12 mouse cellular contexts compared by ENCODE assay signal in genomic region chr17:27004903-27005485, GRCm38 (mm10). TPM values are rescaled to one million over a fixed set of nuclear protein-coding genes. Genes with fewer than 3 reads are reported as not detected.
DNase-seq lines count a peak whose midpoint lies in the region; ATAC-seq and TF ChIP-seq lines count a peak whose summit lies in the region.
"Had no signal": no experiment of that assay in that cellular context is flagged by ENCODE, and none has a peak within 500 bp of the region (broad histone marks: within the 10 kb centered on the region; RNA-seq: fewer than 3 reads in every experiment).

No protein-coding gene starts in this region.

- no peak overlapping the region for H3K27ac ChIP-seq in heart, embryonic 13.5 days (replicated peaks)
- H3K27ac ChIP-seq in midbrain, embryonic 11.5 days (ENCODE audit: low read depth, low read length) = no peak overlapping the region
- H3K27ac ChIP-seq in midbrain, embryonic 16.5 days (ENCODE audit: low read length) = no peak overlapping the region
- H3K27ac ChIP-seq in forebrain, postnatal 0 days (ENCODE audit: low read depth, low read length) = no peak overlapping the region
- H3K27ac ChIP-seq in hindbrain, postnatal 0 days = no peak overlapping the region
- H3K27ac ChIP-seq: heart, embryonic 15.5 days; limb, embryonic 12.5 days; liver, embryonic 13.5 days had no signal

- ATAC-seq in heart, embryonic 13.5 days (ENCODE audit: extremely low read depth, insufficient number of reproducible peaks, low FRiP score, low TSS enrichment) = no peak
- no peak for ATAC-seq in midbrain, embryonic 11.5 days (ENCODE audit: low FRiP score)
- no peak for ATAC-seq in midbrain, embryonic 16.5 days
- ATAC-seq in forebrain, postnatal 0 days = no peak
- no peak for ATAC-seq in hindbrain, postnatal 0 days

- peak overlapping the region; percentile 4; the same call in 1 of the 2 replicates for H3K4me2 ChIP-seq in heart, embryonic 13.5 days
- no peak overlapping the region for H3K4me2 ChIP-seq in midbrain, embryonic 11.5 days
- H3K4me2 ChIP-seq in midbrain, embryonic 16.5 days (ENCODE audit: low read length) = no peak overlapping the region
- H3K4me2 ChIP-seq in forebrain, postnatal 0 days (ENCODE audit: low read depth) = no peak overlapping the region
- H3K4me2 ChIP-seq in hindbrain, postnatal 0 days (ENCODE audit: low read depth, low read length) = no peak overlapping the region
- H3K4me2 ChIP-seq: heart, embryonic 15.5 days; limb, embryonic 12.5 days; liver, embryonic 13.5 days had no signal

- no peaks in the 10 kb centered on the region for H3K36me3 ChIP-seq in heart, embryonic 13.5 days
- no peaks in the 10 kb centered on the region for H3K36me3 ChIP-seq in midbrain, embryonic 11.5 days (ENCODE audit: control insufficient read depth, insufficient read depth, low read length)
- no peaks in the 10 kb centered on the region for H3K36me3 ChIP-seq in midbrain, embryonic 16.5 days (ENCODE audit: control insufficient read depth, insufficient read depth, low read length)
- no peaks in the 10 kb centered on the region for H3K36me3 ChIP-seq in forebrain, postnatal 0 days (ENCODE audit: insufficient read depth)
- no peaks in the 10 kb centered on the region for H3K36me3 ChIP-seq in hindbrain, postnatal 0 days (ENCODE audit: insufficient read depth, low read length)
- H3K36me3 ChIP-seq: heart, embryonic 15.5 days; limb, embryonic 12.5 days; liver, embryonic 13.5 days had no signal

- H3K9me3 ChIP-seq in heart, embryonic 13.5 days = no peaks in the 10 kb centered on the region
- no peaks in the 10 kb centered on the region for H3K9me3 ChIP-seq in midbrain, embryonic 11.5 days (ENCODE audit: control insufficient read depth, low read length)
- H3K9me3 ChIP-seq in midbrain, embryonic 16.5 days (replicated peaks; ENCODE audit: control insufficient read depth, low read length, poor library complexity, severe bottlenecking) = no peaks in the 10 kb centered on the region
- no peaks in the 10 kb centered on the region for H3K9me3 ChIP-seq in forebrain, postnatal 0 days (ENCODE audit: low read length)
- H3K9me3 ChIP-seq in hindbrain, postnatal 0 days (ENCODE audit: low read length) = no peaks in the 10 kb centered on the region
- H3K9me3 ChIP-seq: heart, embryonic 15.5 days; limb, embryonic 12.5 days; liver, embryonic 13.5 days had no signal

- H3K4me1 ChIP-seq in heart, embryonic 13.5 days = 0 out of 2 replicates have a peak, but pooled peaks cover 4% of the 10 kb centered on the region
- H3K4me1 ChIP-seq in midbrain, embryonic 11.5 days (ENCODE audit: control insufficient read depth, insufficient read depth, low read length) = no peaks in the 10 kb centered on the region
- no peaks in the 10 kb centered on the region for H3K4me1 ChIP-seq in midbrain, embryonic 16.5 days (ENCODE audit: control insufficient read depth, insufficient read depth, low read length)
- H3K4me1 ChIP-seq in forebrain, postnatal 0 days (ENCODE audit: insufficient read depth) = no peaks in the 10 kb centered on the region
- no peaks in the 10 kb centered on the region for H3K4me1 ChIP-seq in hindbrain, postnatal 0 days (ENCODE audit: insufficient read depth, low read length)

- no peak overlapping the region for H3K4me3 ChIP-seq in heart, embryonic 13.5 days
- no peak overlapping the region for H3K4me3 ChIP-seq in midbrain, embryonic 11.5 days (ENCODE audit: low read depth, low read length)
- H3K4me3 ChIP-seq in midbrain, embryonic 16.5 days (ENCODE audit: low read depth, low read length) = no peak overlapping the region
- no peak overlapping the region for H3K4me3 ChIP-seq in forebrain, postnatal 0 days (ENCODE audit: low read depth, low read length)
- H3K4me3 ChIP-seq in hindbrain, postnatal 0 days (ENCODE audit: low read length) = no peak overlapping the region
- H3K4me3 ChIP-seq: heart, embryonic 15.5 days; limb, embryonic 12.5 days; liver, embryonic 13.5 days; myocyte had no signal

- no peak for TF ChIP-seq CTCF in forebrain, postnatal 0 days (IDR thresholded peaks at IDR 0.05; ENCODE audit: low read depth)
- TF ChIP-seq CTCF in hindbrain, postnatal 0 days (IDR thresholded peaks at IDR 0.05; ENCODE audit: low read depth) = no peak

- no peak for DNase-seq in heart, adult 9 months (ENCODE audit: low spot score in 2 of 2)
- peak; percentile 59 for DNase-seq in midbrain, embryonic 11.5 days (ENCODE audit: low spot score, missing footprints)
- DNase-seq in ZHBTc4 (ENCODE audit: low read depth, low spot score) = peak; percentile 72
- peak; percentile 16 for DNase-seq in testis, postnatal 14 days (ENCODE audit: low spot score)
- DNase-seq in forebrain, postnatal 0 days = no peak
- no peak for DNase-seq in hindbrain, postnatal 0 days (ENCODE audit: low spot score)

- peaks cover 15% of the 10 kb centered on the region for H3K27me3 ChIP-seq in heart, embryonic 13.5 days (replicated peaks)
- H3K27me3 ChIP-seq in midbrain, embryonic 11.5 days (ENCODE audit: control insufficient read depth, insufficient read depth, low read length) = no peaks in the 10 kb centered on the region
- no peaks in the 10 kb centered on the region for H3K27me3 ChIP-seq in midbrain, embryonic 16.5 days (ENCODE audit: control insufficient read depth, insufficient read depth, low read depth, low read length)
- no peaks in the 10 kb centered on the region for H3K27me3 ChIP-seq in forebrain, postnatal 0 days (ENCODE audit: insufficient read depth, low read length)
- H3K27me3 ChIP-seq in hindbrain, postnatal 0 days (ENCODE audit: insufficient read depth, low read length) = no peaks in the 10 kb centered on the region
- H3K27me3 ChIP-seq: heart, embryonic 15.5 days had no signal

- WGBS in heart, embryonic 13.5 days = 22% methylated on average over 19 of the region's 19 CpGs
- 44% methylated on average over 19 of the region's 19 CpGs for WGBS in midbrain, embryonic 11.5 days
- WGBS in midbrain, embryonic 16.5 days = 33% methylated on average over 19 of the region's 19 CpGs
- WGBS in forebrain, postnatal 0 days = 53% methylated on average over 19 of the region's 19 CpGs
- 39% methylated on average over 19 of the region's 19 CpGs for WGBS in hindbrain, postnatal 0 days

- no peak overlapping the region for H3K9ac ChIP-seq in heart, embryonic 13.5 days
- H3K9ac ChIP-seq in midbrain, embryonic 11.5 days (ENCODE audit: low read length) = no peak overlapping the region
- H3K9ac ChIP-seq in midbrain, embryonic 16.5 days (ENCODE audit: low read depth, low read length) = no peak overlapping the region
- H3K9ac ChIP-seq in forebrain, postnatal 0 days = no peak overlapping the region
- H3K9ac ChIP-seq in hindbrain, postnatal 0 days (replicated peaks; ENCODE audit: low read length) = no peak overlapping the region
- H3K9ac ChIP-seq: heart, embryonic 15.5 days; limb, embryonic 12.5 days; liver, embryonic 13.5 days had no signal

RNA-seq across cellular contexts. Expression of gene Bak1, which starts 23.8 kb away (rescaled TPM):
- polyA plus RNA-seq in heart, embryonic 13.5 days (2015; fragmentation: Nextera tagmentation; extraction: Ambion mirVana) = 5.3 and 5.4 TPM in 2 replicates
- 8.0 and 8.9 TPM in 2 replicates for polyA plus RNA-seq in midbrain, embryonic 11.5 days (2014; fragmentation: Nextera tagmentation; extraction: Ambion mirVana)
- 2.9 and 3.7 TPM in 2 replicates for polyA plus RNA-seq in midbrain, embryonic 16.5 days (2015; fragmentation: Nextera tagmentation; extraction: Ambion mirVana)
- total RNA-seq in forebrain, postnatal 0 days (2014; rRNA removed) = 36.5 and 48.1 TPM in 2 replicates
- polyA plus RNA-seq in forebrain, postnatal 0 days (2015; fragmentation: Nextera tagmentation; extraction: Ambion mirVana) = 2.5 and 3.5 TPM in 2 replicates
- 62.9 and 70.8 TPM in 2 replicates for total RNA-seq in hindbrain, postnatal 0 days (2014; rRNA removed)
- 4.0 and 4.2 TPM in 2 replicates for polyA plus RNA-seq in hindbrain, postnatal 0 days (2015; fragmentation: Nextera tagmentation; extraction: Ambion mirVana)

RNA-seq across cellular contexts. Expression of gene Zbtb9, which starts 32.0 kb away (rescaled TPM):
- polyA plus RNA-seq in heart, embryonic 13.5 days (2015; fragmentation: Nextera tagmentation; extraction: Ambion mirVana) = 9.1 and 9.8 TPM in 2 replicates
- 13.4 and 13.6 TPM in 2 replicates for polyA plus RNA-seq in midbrain, embryonic 11.5 days (2014; fragmentation: Nextera tagmentation; extraction: Ambion mirVana)
- polyA plus RNA-seq in midbrain, embryonic 16.5 days (2015; fragmentation: Nextera tagmentation; extraction: Ambion mirVana) = 13.8 and 15.9 TPM in 2 replicates
- 20.9 and 22.5 TPM in 2 replicates for total RNA-seq in forebrain, postnatal 0 days (2014; rRNA removed)
- 4.2 and 6.8 TPM in 2 replicates for polyA plus RNA-seq in forebrain, postnatal 0 days (2015; fragmentation: Nextera tagmentation; extraction: Ambion mirVana)
- total RNA-seq in hindbrain, postnatal 0 days (2014; rRNA removed) = 21.4 and 22.7 TPM in 2 replicates
- polyA plus RNA-seq in hindbrain, postnatal 0 days (2015; fragmentation: Nextera tagmentation; extraction: Ambion mirVana) = 6.6 and 7.8 TPM in 2 replicates

RNA-seq across cellular contexts. Expression of gene Itpr3, which starts 52.1 kb away (rescaled TPM):
- 1.2 and 1.5 TPM in 2 replicates for polyA plus RNA-seq in heart, embryonic 13.5 days (2015; fragmentation: Nextera tagmentation; extraction: Ambion mirVana)
- 0.59 and 0.72 TPM in 2 replicates for polyA plus RNA-seq in midbrain, embryonic 11.5 days (2014; fragmentation: Nextera tagmentation; extraction: Ambion mirVana)
- polyA plus RNA-seq in midbrain, embryonic 16.5 days (2015; fragmentation: Nextera tagmentation; extraction: Ambion mirVana) = 0.70 and 0.73 TPM in 2 replicates
- 1.8 and 2.9 TPM in 2 replicates for total RNA-seq in forebrain, postnatal 0 days (2014; rRNA removed)
- polyA plus RNA-seq in forebrain, postnatal 0 days (2015; fragmentation: Nextera tagmentation; extraction: Ambion mirVana) = 0.30 TPM in 2 replicates
- total RNA-seq in hindbrain, postnatal 0 days (2014; rRNA removed) = 2.3 and 4.0 TPM in 2 replicates
- 0.58 TPM in 2 replicates for polyA plus RNA-seq in hindbrain, postnatal 0 days (2015; fragmentation: Nextera tagmentation; extraction: Ambion mirVana)

Comparison
In these comparisons a context has a peak if more than half of its experiments do, and no peak if none do; other contexts are left out.
1. DNase-seq: peak in midbrain, embryonic 11.5 days (single experiment), ZHBTc4 (single experiment) and testis, postnatal 14 days (single experiment); none in heart, adult 9 months (0 of 2), forebrain, postnatal 0 days (single experiment) and hindbrain, postnatal 0 days (single experiment).